Mouse (Mus musculus): ENCODE measurements around the gene Msh4.

Msh4 gene

DNA sequence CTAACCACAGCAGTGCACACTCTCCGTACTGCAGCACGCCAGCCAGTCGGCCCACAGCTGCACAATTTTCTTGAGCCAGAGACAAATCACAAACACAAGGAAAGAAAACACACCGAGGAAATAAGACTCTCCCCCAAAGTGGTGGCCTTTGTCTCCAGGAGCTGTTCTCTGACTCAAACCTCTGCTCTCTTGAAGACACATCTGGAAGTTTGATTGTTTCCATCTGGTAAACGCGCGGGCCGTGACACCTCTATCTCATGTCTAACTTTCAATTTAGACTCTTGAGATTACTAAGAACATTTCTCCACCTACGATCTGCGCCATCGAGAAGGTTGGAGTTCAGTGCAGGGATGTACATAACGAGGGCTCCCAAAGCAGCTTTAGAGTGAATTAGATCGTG is 97.5 kb downstream of the Msh4 start:
- no peak for DNase-seq (ENCODE audit: low spot score in 2 of 2)

GRCm38 (mm10) chr3:153807444-153808149 is 98.3 kb downstream of the Msh4 start:
- DNase-seq (ENCODE audit: low spot score in 2 of 2): no peak

Data from right cerebral cortex, postnatal 36 days (tissue).